Mouse (Mus musculus): ENCODE results near the gene BC003965. TPM values are rescaled to one million over a fixed set of nuclear protein-coding genes. Genes with fewer than 3 reads are reported as not detected.

BC003965 gene
- 19.8 TPM for polyA plus RNA-seq (2014; fragmentation: Illumina TruSeq; extraction: RNeasy Lipid Tissue Mini Kit (QIAGEN cat#74804); ENCODE audit: low read depth, low replicate concordance)

GRCm38 (mm10) chr17:25184129-25184691, at the start of gene BC003965:
BC003965 (plus strand) TSS chr17:25184554.

GRCm38 (mm10) chr17:25162161-25162560, 22.2 kb upstream of the BC003965 start, which contains the start of gene Ccdc154:
Ccdc154 (plus strand) TSS chr17:25162461.

GRCm38 (mm10) chr17:25175411-25175810, 8.9 kb upstream of the BC003965 start, which contains the start of gene Gm38655:
Gm38655 (minus strand) TSS chr17:25175471.

GRCm38 (mm10) chr17:25188150-25189031, 4.0 kb downstream of the BC003965 start, which contains the start of gene Unkl:
Unkl (plus strand) TSS chr17:25188397.

Other genes starting within 250 kb of the BC003965 start
- gene Mapk8ip3, start 247.6 kb upstream of the BC003965 start, polyA plus RNA-seq (2014; fragmentation: Illumina TruSeq; extraction: RNeasy Lipid Tissue Mini Kit (QIAGEN cat#74804); ENCODE audit: low read depth, low replicate concordance) = 7.2 TPM
- 62.0 TPM for gene Jpt2, start 223.9 kb upstream of the BC003965 start, polyA plus RNA-seq (2014; fragmentation: Illumina TruSeq; extraction: RNeasy Lipid Tissue Mini Kit (QIAGEN cat#74804); ENCODE audit: low read depth, low replicate concordance)
- gene Cramp1l, start 168.8 kb upstream of the BC003965 start, polyA plus RNA-seq (2014; fragmentation: Illumina TruSeq; extraction: RNeasy Lipid Tissue Mini Kit (QIAGEN cat#74804); ENCODE audit: low read depth, low replicate concordance) = 12.3 TPM
- gene Ift140, start 168.5 kb upstream of the BC003965 start, polyA plus RNA-seq (2014; fragmentation: Illumina TruSeq; extraction: RNeasy Lipid Tissue Mini Kit (QIAGEN cat#74804); ENCODE audit: low read depth, low replicate concordance) = 8.1 TPM
- 2.8 TPM for gene Tmem204, start 101.0 kb upstream of the BC003965 start, polyA plus RNA-seq (2014; fragmentation: Illumina TruSeq; extraction: RNeasy Lipid Tissue Mini Kit (QIAGEN cat#74804); ENCODE audit: low read depth, low replicate concordance)
- gene Telo2, start 68.6 kb upstream of the BC003965 start, polyA plus RNA-seq (2014; fragmentation: Illumina TruSeq; extraction: RNeasy Lipid Tissue Mini Kit (QIAGEN cat#74804); ENCODE audit: low read depth, low replicate concordance) = 3.0 TPM
- gene Ptx4, start 63.8 kb upstream of the BC003965 start, polyA plus RNA-seq (2014; fragmentation: Illumina TruSeq; extraction: RNeasy Lipid Tissue Mini Kit (QIAGEN cat#74804); ENCODE audit: low read depth, low replicate concordance) = not detected
- gene Clcn7, start 51.2 kb upstream of the BC003965 start, polyA plus RNA-seq (2014; fragmentation: Illumina TruSeq; extraction: RNeasy Lipid Tissue Mini Kit (QIAGEN cat#74804); ENCODE audit: low read depth, low replicate concordance) = 4.3 TPM
- gene Ccdc154, start 22.1 kb upstream of the BC003965 start, polyA plus RNA-seq (2014; fragmentation: Illumina TruSeq; extraction: RNeasy Lipid Tissue Mini Kit (QIAGEN cat#74804); ENCODE audit: low read depth, low replicate concordance) = not detected
- gene Gm38655, start 9.1 kb upstream of the BC003965 start, polyA plus RNA-seq (2014; fragmentation: Illumina TruSeq; extraction: RNeasy Lipid Tissue Mini Kit (QIAGEN cat#74804); ENCODE audit: low read depth, low replicate concordance) = not detected
- gene Unkl, start 3.8 kb downstream of the BC003965 start, polyA plus RNA-seq (2014; fragmentation: Illumina TruSeq; extraction: RNeasy Lipid Tissue Mini Kit (QIAGEN cat#74804); ENCODE audit: low read depth, low replicate concordance) = 14.3 TPM
- gene Gnptg, start 55.6 kb downstream of the BC003965 start, polyA plus RNA-seq (2014; fragmentation: Illumina TruSeq; extraction: RNeasy Lipid Tissue Mini Kit (QIAGEN cat#74804); ENCODE audit: low read depth, low replicate concordance) = 10.1 TPM
- 3.8 TPM for gene Tsr3, start 55.6 kb downstream of the BC003965 start, polyA plus RNA-seq (2014; fragmentation: Illumina TruSeq; extraction: RNeasy Lipid Tissue Mini Kit (QIAGEN cat#74804); ENCODE audit: low read depth, low replicate concordance)
- not detected for gene Baiap3, start 71.8 kb downstream of the BC003965 start, polyA plus RNA-seq (2014; fragmentation: Illumina TruSeq; extraction: RNeasy Lipid Tissue Mini Kit (QIAGEN cat#74804); ENCODE audit: low read depth, low replicate concordance)
- 216 TPM for gene Ube2i, start 90.1 kb downstream of the BC003965 start, polyA plus RNA-seq (2014; fragmentation: Illumina TruSeq; extraction: RNeasy Lipid Tissue Mini Kit (QIAGEN cat#74804); ENCODE audit: low read depth, low replicate concordance)
- not detected for gene Prss34, start 113.8 kb downstream of the BC003965 start, polyA plus RNA-seq (2014; fragmentation: Illumina TruSeq; extraction: RNeasy Lipid Tissue Mini Kit (QIAGEN cat#74804); ENCODE audit: low read depth, low replicate concordance)
- gene Prss28, start 124.1 kb downstream of the BC003965 start, polyA plus RNA-seq (2014; fragmentation: Illumina TruSeq; extraction: RNeasy Lipid Tissue Mini Kit (QIAGEN cat#74804); ENCODE audit: low read depth, low replicate concordance) = not detected
- not detected for gene Prss29, start 134.1 kb downstream of the BC003965 start, polyA plus RNA-seq (2014; fragmentation: Illumina TruSeq; extraction: RNeasy Lipid Tissue Mini Kit (QIAGEN cat#74804); ENCODE audit: low read depth, low replicate concordance)
- gene Tpsab1, start 161.0 kb downstream of the BC003965 start, polyA plus RNA-seq (2014; fragmentation: Illumina TruSeq; extraction: RNeasy Lipid Tissue Mini Kit (QIAGEN cat#74804); ENCODE audit: low read depth, low replicate concordance) = not detected
- not detected for gene Tpsb2, start 181.8 kb downstream of the BC003965 start, polyA plus RNA-seq (2014; fragmentation: Illumina TruSeq; extraction: RNeasy Lipid Tissue Mini Kit (QIAGEN cat#74804); ENCODE audit: low read depth, low replicate concordance)
- 8.6 TPM for gene Tpsg1, start 184.7 kb downstream of the BC003965 start, polyA plus RNA-seq (2014; fragmentation: Illumina TruSeq; extraction: RNeasy Lipid Tissue Mini Kit (QIAGEN cat#74804); ENCODE audit: low read depth, low replicate concordance)
- gene Cacna1h, start 249.2 kb downstream of the BC003965 start, polyA plus RNA-seq (2014; fragmentation: Illumina TruSeq; extraction: RNeasy Lipid Tissue Mini Kit (QIAGEN cat#74804); ENCODE audit: low read depth, low replicate concordance) = 1.3 TPM

Measured in sigmoid colon, adult 10 weeks (tissue).